Mouse (Mus musculus) thymus, postnatal 0 days (tissue): ENCODE results near the gene 4930558C23Rik. TPM values are rescaled to one million over a fixed set of nuclear protein-coding genes. Genes with fewer than 3 reads are reported as not detected.
"Not testable (repeated sequence)": the region's sequence is repeated elsewhere in the genome, so short reads cannot be mapped to it uniquely, and the experiment has no call there.

Experiments used
- DNase-seq: peaks from one replicate; pipeline ENCODE4 v3.0.0-alpha.2; 2015; ENCODE audit warnings: low spot score
- polyA plus RNA-seq: library from polyadenylated mRNA; unstranded; fragments of >200 nt; fragmentation: Nextera tagmentation; extraction: Ambion mirVana; gene quantifications from 2 replicates; pipeline ENCODE4 v1.2.1, GENCODE M21; 2015

4930558C23Rik gene
- polyA plus RNA-seq, result not detected in 2 replicates

GRCm38 (mm10) chr3:95402741-95403140 is at the start of gene 4930558C23Rik:
TSS of gene 4930558C23Rik (minus strand) at chr3:95402841.
- DNase-seq, result no peak

DNA sequence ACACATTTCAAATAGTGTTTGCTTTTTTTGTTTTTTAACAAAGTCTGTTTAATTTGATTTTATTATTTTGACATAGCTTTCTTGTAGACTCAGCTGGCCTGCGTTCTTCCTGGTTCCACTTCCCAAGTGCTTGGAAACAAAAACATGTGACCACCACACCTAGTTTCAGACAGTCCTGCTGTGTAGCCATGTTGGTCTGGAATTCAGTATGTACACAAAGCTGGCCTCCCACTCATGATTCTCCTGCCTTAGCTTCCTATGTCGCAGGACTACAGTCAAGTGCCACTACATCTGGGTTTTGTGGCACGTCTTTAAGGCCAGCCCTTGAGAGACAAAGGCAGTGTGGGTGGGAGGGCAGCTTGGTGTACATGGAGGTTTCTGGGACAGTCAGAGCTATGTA is 48.3 kb upstream of the 4930558C23Rik start:
- no peak for DNase-seq

DNA sequence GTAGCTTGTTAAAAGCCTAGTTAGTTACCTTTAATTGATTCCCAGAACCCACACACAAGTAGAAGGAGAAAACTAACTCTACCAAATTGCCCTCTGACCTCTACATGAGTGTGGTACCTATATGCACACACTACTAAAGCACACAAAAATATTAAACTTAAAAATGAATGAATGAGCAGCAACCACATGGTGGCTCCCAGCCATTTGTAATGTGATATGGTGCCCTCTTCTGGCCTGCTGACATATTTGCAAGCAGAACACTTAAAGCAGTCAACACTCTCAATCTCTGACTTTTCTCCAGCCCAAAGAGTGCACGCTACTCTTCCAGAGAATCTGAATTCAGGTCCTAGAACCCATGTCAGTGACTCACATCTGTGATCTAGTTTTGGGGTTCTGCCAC is 47.8 kb upstream of the 4930558C23Rik start:
- DNase-seq, result peak; percentile 60

DNA sequence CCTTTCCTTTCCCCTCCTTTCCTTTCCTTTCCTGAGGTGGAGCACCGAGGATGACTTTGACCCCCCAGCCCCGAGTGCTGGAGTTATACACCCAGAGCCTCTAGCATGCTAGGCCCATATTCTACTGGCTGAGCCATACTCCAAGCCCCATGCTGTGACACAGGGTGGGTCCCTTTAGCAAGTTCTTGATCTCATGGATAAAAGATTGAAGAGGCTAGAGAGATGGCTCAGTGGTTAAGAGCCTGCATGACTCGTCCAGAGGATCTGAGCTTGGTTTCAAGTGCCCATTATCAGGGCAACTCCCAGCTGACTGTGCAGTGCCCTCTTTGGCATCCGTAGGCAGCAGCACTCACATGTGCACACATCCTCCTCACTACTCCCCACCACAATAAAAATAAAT is 42.7 kb upstream of the 4930558C23Rik start:
- DNase-seq, result no peak

GRCm38 (mm10) chr3:95442406-95443117 is 39.9 kb upstream of the 4930558C23Rik start:
- no peak for DNase-seq

DNA sequence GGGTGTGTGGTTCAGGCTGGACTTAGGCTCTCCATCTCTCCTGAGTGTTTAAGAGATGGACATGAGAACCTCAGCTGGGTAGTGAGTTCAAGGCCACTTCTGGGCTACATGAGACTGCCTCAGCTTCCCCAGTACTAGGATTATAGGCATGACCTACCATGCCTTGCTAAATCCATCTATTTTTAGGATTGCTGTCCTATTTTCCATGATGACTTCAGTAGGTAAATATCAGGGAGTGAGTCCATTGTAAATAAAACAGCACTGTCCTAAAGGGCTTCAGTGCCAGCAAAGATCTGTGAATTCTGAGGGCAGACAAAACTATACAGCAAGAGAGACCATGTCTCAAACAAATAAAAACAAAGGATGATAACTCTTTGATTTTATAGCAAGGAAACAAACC is 37.0 kb upstream of the 4930558C23Rik start:
- no peak for DNase-seq

DNA sequence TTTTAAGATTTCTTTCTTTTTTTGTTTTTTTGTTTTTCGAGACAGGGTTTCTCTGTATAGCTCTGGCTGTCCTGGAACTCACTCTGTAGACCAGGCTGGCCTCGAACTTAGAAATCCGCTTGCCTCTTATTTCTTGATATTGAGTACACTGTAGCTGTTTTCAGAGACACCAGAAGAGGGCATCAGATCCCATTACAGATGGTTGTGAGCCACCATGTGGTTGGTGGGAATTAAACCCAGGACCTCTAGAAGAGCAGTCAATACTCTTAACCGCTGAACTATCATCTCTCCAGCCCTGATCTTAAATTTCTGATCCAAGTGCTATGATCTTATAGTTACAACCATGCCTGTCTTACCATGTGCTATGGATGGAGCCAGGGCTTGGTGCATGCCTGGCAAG is 36.0 kb upstream of the 4930558C23Rik start:
- DNase-seq, result not testable (repeated sequence)

DNA sequence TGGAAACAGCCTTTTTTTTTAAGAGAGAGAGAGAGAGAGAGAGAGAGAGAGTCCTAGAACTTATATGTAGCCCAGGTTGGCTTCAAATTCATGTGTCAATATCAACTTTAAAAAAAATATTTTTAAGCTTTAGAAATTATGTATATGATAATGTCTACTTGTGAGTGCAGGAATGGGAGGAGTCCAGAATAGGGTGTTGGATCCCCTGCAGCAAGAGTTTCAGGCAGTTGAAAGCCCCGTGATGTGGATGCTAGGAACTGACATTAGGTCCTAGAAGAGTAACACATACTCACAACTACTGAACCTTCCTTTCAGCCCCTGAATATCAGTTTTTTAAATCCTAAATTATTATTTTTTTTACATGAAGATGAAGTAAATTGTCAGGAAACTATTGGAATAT is 32.9 kb upstream of the 4930558C23Rik start:
- DNase-seq, result no peak

DNA sequence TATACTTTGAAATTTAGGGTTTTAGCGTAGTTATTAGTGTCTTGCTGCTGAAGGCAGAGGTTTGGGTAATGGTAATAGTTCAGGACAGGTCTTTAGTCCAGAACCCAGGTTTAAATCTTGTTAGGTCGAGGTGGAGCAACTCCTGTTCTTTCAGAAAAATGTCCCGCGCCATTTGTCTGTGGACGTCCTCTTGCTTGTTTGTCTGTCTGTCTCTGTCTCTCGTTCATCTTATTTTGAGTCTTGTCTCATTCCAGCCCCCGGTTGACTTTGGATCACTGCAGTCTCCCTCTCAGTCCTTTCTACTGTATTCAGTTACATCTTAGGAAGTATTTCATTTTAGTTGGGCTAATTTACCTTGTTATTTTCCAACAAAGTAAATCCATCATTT is 32.3 kb upstream of the 4930558C23Rik start:
- peak; percentile 9 for DNase-seq

GRCm38 (mm10) chr3:95434136-95434982 is 31.7 kb upstream of the 4930558C23Rik start, which contains the start of gene Arnt:
TSS of gene Arnt (plus strand) at chr3:95434388.
- peak; percentile 91 for DNase-seq

DNA sequence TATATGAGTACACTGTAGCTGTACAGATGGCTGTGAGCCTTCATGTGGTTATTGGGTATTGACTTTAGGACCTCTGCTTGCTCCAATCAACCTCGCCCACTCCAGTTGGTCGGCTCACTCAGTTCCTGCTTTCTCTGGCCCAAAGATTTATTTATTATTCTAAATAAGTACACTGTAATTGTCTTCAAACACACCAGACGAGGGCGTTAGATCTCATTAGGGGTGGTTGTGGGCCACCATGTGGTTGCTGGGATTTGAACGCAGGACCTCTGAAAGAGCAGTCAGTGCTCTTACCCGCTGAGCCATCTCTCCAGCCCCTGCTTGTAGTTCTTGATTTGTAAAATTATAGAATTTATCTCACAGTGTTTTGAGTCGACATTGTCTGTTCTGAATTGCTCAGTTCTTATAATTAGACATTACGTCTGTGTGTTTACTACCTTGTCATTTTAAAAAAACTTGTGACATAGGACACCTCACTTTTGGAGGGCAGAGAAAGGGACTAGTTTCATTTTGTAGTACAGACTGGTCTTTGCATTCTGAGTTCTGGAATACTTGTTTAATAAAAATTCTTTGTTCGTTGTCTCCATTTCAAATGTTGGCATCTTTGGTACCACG is 30.8 kb upstream of the 4930558C23Rik start:
- no peak for DNase-seq

- not testable (repeated sequence) for DNase-seq
These were observed 25.8 kb upstream of the 4930558C23Rik start for GRCm38 (mm10) chr3:95428423-95428822.

DNA sequence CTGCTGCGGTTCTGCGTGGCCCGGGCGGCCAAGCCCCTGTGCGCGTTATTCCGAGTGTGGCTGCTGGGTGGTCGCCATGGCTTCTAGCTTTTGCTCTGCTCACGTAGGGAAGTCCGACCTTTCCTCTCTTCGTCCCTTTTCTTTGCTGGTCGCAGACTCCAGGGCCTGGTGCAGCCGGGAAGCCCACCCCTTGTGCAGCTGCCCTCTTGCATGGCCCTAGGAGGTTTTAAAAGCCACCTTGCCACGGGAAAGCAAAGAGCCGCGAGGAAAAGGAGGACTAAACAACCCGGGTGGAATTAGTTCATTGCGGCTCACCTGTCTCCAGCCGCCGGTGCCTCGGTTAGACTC is 25.2 kb upstream of the 4930558C23Rik start:
- DNase-seq, result not testable (repeated sequence)

- not testable (repeated sequence) for DNase-seq
These were observed 24.7 kb upstream of the 4930558C23Rik start for GRCm38 (mm10) chr3:95427117-95427890.

GRCm38 (mm10) chr3:95426476-95426875 is 23.8 kb upstream of the 4930558C23Rik start:
- DNase-seq, result not testable (repeated sequence)

GRCm38 (mm10) chr3:95417866-95418265 is 15.2 kb upstream of the 4930558C23Rik start:
- DNase-seq, result no peak

DNA sequence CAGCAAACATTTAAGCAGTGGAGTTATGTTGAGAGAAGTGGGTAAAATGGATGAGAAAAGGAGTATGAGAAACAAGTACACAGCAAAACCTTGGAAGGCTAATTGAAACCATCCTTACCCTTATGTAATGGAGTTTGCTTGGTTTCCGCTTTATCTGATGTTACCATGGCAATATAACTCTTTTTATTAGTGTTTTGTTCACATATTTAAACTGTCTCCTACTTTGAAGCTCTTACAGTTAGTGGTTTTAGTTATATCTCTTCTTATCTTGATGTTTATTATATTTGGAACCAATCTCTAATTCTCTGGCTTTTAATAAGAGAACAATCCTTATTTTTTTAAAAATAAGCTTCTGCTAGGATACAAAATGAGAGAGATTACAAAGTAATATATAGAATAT is 9.6 kb upstream of the 4930558C23Rik start:
- DNase-seq, result no peak

GRCm38 (mm10) chr3:95408852-95409251 is 6.2 kb upstream of the 4930558C23Rik start:
- no peak for DNase-seq

DNA sequence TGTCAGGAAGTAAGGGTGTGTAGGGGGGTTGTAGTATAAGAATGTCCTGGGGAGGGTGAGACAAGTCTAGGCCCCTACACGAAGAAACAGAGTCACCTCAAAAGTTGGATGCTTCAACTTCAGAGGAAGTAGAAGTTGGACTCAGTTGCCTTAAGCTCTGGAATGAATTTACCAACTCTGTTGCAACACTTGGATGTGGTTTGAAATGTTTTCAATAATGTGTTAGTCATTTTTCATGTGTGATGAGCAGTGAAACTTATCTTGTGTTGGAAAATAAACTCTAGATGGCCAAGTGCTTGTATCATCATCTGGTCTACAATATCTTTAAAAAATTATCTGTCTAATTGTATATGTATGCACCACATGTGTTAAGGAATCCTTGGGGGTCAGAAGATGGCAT is 5.1 kb upstream of the 4930558C23Rik start:
- DNase-seq, result no peak

DNA sequence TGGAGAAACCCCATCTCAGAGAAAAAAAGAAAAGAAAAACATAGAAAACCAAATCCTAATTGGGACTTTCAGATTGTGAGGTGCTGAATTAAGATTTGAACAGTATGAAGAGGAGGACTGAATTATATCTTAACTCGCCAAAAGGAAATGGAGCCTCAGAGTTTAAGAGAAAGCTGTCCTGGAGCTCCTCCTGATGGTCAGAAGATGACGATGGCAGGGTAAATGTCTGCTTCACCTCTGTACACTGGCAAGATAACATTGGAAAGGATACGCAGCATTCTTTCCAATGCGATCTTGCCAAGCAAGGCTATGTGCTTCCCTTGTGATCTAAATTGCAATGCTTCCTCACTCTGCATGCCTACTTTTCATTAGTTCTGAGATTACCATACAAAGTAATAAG is 8.3 kb downstream of the 4930558C23Rik start:
- DNase-seq, result peak; percentile 14

DNA sequence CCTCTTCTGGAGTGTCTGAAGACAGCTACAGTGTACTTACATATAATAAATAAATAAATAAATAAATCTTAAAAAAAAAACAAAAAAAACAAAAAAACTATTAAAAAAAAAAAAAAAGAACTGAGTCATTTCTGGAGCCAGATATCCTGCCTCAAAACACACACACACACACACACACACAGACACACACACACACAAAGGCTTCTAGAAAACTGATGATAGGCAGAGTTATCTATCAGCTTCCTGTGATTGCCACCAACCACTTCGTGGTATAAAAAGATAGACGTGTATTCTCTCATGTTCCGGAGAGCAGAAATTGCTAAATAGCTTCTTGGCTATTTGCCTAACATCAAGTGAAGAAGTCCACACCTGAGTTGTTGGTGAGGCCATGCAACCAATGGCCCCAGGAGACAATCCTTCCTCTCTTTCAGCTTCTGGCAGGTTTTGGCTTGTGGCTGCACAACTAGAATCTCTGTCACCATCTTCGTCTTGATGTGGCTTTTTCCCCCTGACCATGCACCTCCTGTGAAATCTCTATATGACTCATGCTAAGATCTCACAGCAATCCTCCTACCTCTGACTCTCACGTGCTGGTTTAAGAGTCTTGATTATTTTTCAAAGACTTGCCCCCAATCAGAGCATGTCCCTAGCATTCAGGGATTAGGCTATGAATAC is 17.1 kb downstream of the 4930558C23Rik start:
- DNase-seq, result no peak
